Mouse (Mus musculus) cerebellum, postnatal 36 days (tissue): ENCODE data around the gene Lhfpl2.

Source experiments
- DNase-seq, 2 experiments: peaks; one replicate each; pipeline ENCODE4 v3.0.0; 2021 to 2022; ENCODE audit warnings: mixed read lengths in 2 of 2

Gene Lhfpl2

DNA sequence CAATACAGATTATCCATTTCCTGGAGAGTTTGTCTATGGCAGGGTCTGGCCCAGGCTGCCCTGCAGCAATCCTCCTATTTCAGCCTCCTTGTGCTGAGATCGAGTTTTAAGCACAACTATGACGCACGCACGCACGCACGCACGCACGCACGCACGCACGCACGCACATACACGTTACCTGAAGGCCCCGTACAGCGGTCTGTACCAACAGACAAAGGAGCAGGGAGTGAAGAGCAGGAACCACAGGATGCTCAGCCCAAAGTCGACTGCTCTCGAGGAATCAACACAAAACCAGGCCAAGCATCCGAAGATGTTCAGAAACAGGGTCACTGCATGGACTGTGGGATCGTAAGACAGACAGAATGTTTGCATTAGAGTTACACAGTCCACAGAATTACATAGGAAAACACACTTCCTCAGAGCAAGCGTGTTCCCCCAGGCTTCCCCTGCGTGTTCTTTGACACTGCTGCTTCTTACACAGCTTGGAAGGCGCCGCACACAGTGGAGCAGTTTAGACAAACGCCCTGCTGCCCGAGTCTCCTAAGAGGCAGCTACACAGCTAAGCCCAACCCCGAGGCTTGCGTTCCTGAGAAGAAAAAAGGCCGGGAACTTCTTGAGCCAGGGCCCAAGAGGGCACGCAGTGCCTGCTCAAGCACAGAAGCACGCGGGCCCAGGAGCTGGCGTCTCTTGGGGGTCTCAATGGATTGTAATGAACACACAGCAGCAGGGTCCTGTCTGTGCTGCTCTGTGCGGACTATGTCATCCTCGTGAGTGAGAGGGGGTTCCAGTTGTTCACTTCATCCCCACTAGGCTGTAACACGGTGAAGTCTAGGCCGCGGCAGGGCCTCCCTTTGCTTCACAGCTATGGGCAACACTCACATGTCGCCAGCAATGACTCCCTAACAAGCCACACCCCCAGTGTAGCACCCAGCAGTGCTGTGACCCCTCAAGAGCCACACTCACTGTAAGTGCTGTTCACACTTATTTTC lies 167.4 kb downstream of the Lhfpl2 start:
- no peak for DNase-seq

DNA sequence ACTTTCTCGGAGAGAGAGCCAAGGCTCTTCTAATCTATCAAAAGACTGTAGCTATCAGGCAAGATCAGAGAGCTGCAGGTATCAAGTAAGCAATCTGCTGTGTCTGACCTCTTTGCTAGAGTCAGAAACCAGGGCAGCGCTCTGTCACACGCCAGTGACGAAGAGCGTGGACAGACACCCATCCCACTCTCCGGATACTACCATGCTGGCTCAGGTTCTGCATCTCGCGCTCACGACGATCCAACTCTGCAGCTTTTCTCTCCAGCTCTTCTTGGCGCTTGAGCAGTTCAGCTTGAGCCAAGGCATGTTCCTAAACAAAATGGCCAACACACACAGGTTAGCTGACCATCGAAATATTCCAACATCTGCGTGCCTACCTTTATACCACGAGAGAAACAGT lies 174.3 kb downstream of the Lhfpl2 start:
- DNase-seq, result no peak

DNA sequence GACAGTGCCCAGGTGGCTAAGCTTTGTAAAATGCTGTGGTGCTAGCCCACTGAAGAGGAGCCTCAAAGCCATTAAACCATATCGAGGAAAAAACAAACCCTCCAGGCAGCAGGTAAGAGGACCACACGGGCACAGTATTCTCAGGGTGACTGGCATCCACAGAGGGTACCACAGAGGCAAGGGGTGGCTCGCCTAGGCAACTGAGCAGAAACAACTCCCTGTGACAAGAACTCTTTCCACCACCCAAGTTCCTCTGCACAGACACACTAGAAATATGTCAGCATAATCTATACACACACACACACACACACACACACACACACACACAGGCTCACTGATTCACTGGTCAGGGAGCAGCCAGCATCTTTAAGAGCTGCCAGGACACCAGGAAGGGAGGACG lies 181.9 kb downstream of the Lhfpl2 start:
- DNase-seq, result no peak

DNA sequence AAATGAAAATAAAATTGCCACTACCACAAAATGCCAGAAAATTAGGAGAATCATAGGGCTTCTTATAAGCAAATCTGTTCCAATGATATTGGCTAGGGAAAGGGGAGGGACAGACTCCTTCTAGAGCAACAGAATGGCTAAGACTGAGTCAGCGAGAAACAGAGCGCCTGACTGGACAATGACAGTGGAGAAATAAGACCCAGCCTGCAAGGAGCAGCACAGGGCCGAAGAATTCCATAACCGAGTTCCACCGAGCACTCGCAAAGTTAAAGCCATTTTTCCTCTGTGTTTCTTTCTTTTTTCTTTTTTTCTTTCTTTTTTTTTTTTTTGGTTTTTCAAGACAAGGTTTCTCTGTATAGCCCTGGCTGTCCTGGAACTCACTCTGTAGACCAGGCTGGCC lies 182.5 kb downstream of the Lhfpl2 start:
- DNase-seq, result no peak

DNA sequence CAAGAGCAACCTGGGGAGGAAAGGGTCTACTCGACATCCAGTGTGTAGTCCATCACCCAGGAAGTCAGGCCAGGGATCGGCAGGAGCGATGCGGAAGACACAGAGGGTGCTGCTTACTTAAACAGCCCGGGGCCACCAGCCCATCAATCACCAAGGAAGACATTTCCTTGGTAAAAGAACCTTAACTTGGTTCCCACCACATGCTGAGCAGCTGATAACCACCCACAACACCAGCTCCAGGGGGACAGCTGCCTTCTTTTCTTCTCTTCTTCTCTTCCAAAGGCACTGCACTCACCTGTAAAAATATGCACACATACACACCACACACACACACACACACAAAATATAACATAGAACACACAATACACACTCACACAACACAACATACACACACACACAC lies 183.3 kb downstream of the Lhfpl2 start:
- no peak for DNase-seq

DNA sequence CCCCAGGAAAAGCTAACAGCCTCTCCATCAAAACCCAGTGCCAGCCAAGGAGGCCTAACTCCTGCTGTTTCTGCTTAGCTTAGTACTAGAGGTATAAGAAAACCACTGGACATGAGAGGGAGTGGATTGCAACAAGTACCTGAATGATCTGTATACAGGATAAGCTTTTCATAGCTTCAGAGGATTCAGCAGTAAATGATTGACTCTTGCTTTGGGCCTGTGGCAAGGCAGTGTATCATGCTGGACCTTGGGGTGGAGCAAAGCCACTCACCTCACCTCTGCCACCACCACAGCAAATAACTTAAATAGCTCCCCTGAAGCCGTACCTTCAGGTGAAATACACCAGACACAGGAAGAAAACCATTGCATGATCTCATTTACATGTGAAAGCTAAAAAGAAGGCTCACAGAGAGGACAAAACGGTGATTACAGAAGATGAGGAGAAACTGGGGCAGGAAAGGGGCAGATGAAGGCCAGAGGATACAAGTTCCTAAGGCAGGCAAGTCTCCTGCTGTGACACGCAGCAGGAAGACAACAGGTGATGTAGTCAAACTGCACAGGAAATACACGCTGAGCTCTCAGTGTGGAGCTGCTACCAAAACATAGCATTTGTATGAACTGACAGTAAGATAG lies 184.4 kb downstream of the Lhfpl2 start:
- DNase-seq, result no peak

DNA sequence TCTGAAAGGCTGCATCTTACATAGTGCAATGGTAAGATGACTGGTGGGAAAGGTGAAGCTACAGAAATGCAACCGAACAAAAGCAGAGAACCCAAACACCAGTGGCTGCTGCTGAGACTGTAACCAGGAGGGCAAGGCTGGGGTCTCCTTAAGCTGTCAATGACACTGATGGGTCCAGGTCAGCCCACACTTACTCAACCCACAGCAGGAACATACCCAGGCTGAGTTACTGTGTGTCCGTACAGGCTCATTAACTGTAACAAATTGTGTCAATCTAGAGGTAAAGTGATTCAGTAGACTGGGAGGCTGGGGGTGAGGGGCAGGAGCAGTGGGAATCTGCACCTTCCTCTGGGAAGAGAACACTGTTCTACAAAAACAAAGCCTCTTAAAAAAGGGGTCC lies 185.3 kb downstream of the Lhfpl2 start:
- DNase-seq, result no peak
